In genomic region chr6:118561745-118562609, GRCm38 (mm10) we compare ENCODE assay signal across 8 mouse cellular contexts. TPM values are rescaled to one million over a fixed set of nuclear protein-coding genes. Genes with fewer than 3 reads are reported as not detected.
A peak's percentile ranks its signal among the peaks of the same experiment; 100 is the strongest.
DNase-seq lines count a peak whose midpoint lies in the region; ATAC-seq and TF ChIP-seq lines count a peak whose summit lies in the region.

Gene Ankrd26, minus strand, starts transcription at chr6:118562226.

- peaks cover 28% of the 10 kb centered on the region for H3K4me1 ChIP-seq in G1E (ENCODE audit: insufficient read depth, low read depth, low read length)
- H3K4me1 ChIP-seq in forebrain, embryonic 16.5 days (replicated peaks; ENCODE audit: control insufficient read depth, insufficient read depth, low read length) = peaks cover 31% of the 10 kb centered on the region
- peaks cover 7% of the 10 kb centered on the region; the same call in 1 of the 2 replicates for H3K4me1 ChIP-seq in lung, embryonic 14.5 days (ENCODE audit: insufficient read depth)
- H3K4me1 ChIP-seq in olfactory bulb, adult 2 months (ENCODE audit: control insufficient read depth, insufficient read depth, low read length) = peaks cover 7% of the 10 kb centered on the region
- H3K4me1 ChIP-seq in thymus, adult 2 months (replicated peaks; ENCODE audit: control insufficient read depth, insufficient read depth, low read length) = peaks cover 3% of the 10 kb centered on the region

- 4% methylated on average over 54 of the region's 54 CpGs for WGBS in forebrain, embryonic 16.5 days
- WGBS in lung, embryonic 14.5 days = 5% methylated on average over 54 of the region's 54 CpGs
- 1% methylated on average over 54 of the region's 54 CpGs for WGBS in olfactory bulb, adult 2 months
- WGBS in thymus, adult 2 months = 2% methylated on average over 54 of the region's 54 CpGs

- peak within 1 kb of the TSS; percentile 54; the same call in 1 of the 2 replicates for H3K27ac ChIP-seq in forebrain, embryonic 16.5 days (ENCODE audit: low read length)
- peak within 1 kb of the TSS; percentile 93 for H3K27ac ChIP-seq in layer of hippocampus, adult 2 months
- H3K27ac ChIP-seq in lung, embryonic 14.5 days (ENCODE audit: low read depth) = peak within 1 kb of the TSS; percentile 65
- H3K27ac ChIP-seq in olfactory bulb, adult 2 months (ENCODE audit: insufficient read depth, low read depth, low read length) = peak within 1 kb of the TSS; percentile 68
- H3K27ac ChIP-seq in thymus, adult 2 months (ENCODE audit: control insufficient read depth, insufficient read depth, low read length) = no peak within 1 kb of the TSS

- no peaks in the 10 kb centered on the region for H3K9me3 ChIP-seq in G1E (replicated peaks)
- H3K9me3 ChIP-seq in forebrain, embryonic 16.5 days (ENCODE audit: control insufficient read depth, low read length) = no peaks in the 10 kb centered on the region
- H3K9me3 ChIP-seq in lung, embryonic 14.5 days (ENCODE audit: low read depth, low read length) = no peaks in the 10 kb centered on the region

- H3K4me2 ChIP-seq in forebrain, embryonic 16.5 days (ENCODE audit: low read length) = peak within 1 kb of the TSS; percentile 97
- peak within 1 kb of the TSS; percentile 96 for H3K4me2 ChIP-seq in lung, embryonic 14.5 days

- DNase-seq in G1E (ENCODE audit: low spot score) = peak; percentile 80
- DNase-seq in cerebellum, adult 18-20 months = peak; percentile 95 to 97
- DNase-seq in heart, postnatal 36 days = peak; percentile 93
- peak; percentile 89 to 91 for DNase-seq in layer of hippocampus, adult 2 months (ENCODE audit: low spot score in 2 of 2)
- DNase-seq in lung, embryonic 14.5 days = peak; percentile 96
- DNase-seq in thymus, adult 2 months = peak; percentile 95

- peak within 1 kb of the TSS; percentile 88 for H3K4me3 ChIP-seq in G1E (ENCODE audit: low read depth, low read length)
- H3K4me3 ChIP-seq in forebrain, embryonic 16.5 days (replicated peaks; ENCODE audit: low read length) = peak within 1 kb of the TSS; percentile 57
- peak within 1 kb of the TSS; percentile 78 for H3K4me3 ChIP-seq in layer of hippocampus, adult 2 months
- peak within 1 kb of the TSS; percentile 61 for H3K4me3 ChIP-seq in lung, embryonic 14.5 days (ENCODE audit: low read depth, low read length)
- H3K4me3 ChIP-seq in olfactory bulb, adult 2 months (ENCODE audit: insufficient read depth, low read depth, low read length) = peak within 1 kb of the TSS; percentile 76
- H3K4me3 ChIP-seq in thymus, adult 2 months (ENCODE audit: control insufficient read depth, insufficient read depth, low read length) = peak within 1 kb of the TSS; percentile 69

- peaks cover 34% of the 10 kb centered on the region for H3K36me3 ChIP-seq in G1E (replicated peaks)
- H3K36me3 ChIP-seq in forebrain, embryonic 16.5 days (ENCODE audit: control insufficient read depth, insufficient read depth) = peaks cover 9% of the 10 kb centered on the region
- H3K36me3 ChIP-seq in lung, embryonic 14.5 days (ENCODE audit: insufficient read depth) = peaks cover 23% of the 10 kb centered on the region
- H3K36me3 ChIP-seq in thymus, adult 2 months (ENCODE audit: control insufficient read depth, insufficient read depth, low read length) = peaks cover under 1% of the 10 kb centered on the region; the same call in 1 of the 2 replicates

- H3K9ac ChIP-seq in forebrain, embryonic 16.5 days (replicated peaks; ENCODE audit: low read depth, low read length) = peak within 1 kb of the TSS; percentile 70
- H3K9ac ChIP-seq in lung, embryonic 14.5 days = peak within 1 kb of the TSS; percentile 78

- intact Hi-C loops in heart, postnatal 36 days (cut with DNase I) = no loop called here

- peak; percentile 79 for TF ChIP-seq POLR2A in olfactory bulb, adult 2 months (IDR thresholded peaks at IDR 0.05; ENCODE audit: insufficient read depth, low read depth, low read length)
- TF ChIP-seq POLR2A in thymus, adult 2 months (IDR thresholded peaks at IDR 0.05; ENCODE audit: control insufficient read depth, extremely low read depth, insufficient read depth, low read length, poor library complexity) = peak; percentile 41; the same call in 1 of the 2 replicates

- TF ChIP-seq CTCF in G1E (IDR thresholded peaks at IDR 0.05; ENCODE audit: low read depth, low read length) = no peak
- TF ChIP-seq CTCF in layer of hippocampus, adult 2 months (conservative IDR thresholded peaks at IDR 0.05) = no peak
- TF ChIP-seq CTCF in lung, embryonic 14.5 days (IDR thresholded peaks at IDR 0.05; ENCODE audit: low read depth) = no peak
- TF ChIP-seq CTCF in olfactory bulb, adult 2 months (IDR thresholded peaks at IDR 0.05; ENCODE audit: insufficient read depth, low read depth, low read length) = no peak
- TF ChIP-seq CTCF in thymus, adult 2 months (IDR thresholded peaks at IDR 0.05; ENCODE audit: borderline replicate concordance, control insufficient read depth, extremely low read depth, insufficient read depth, low read length, poor library complexity) = 0 out of 2 replicates have a peak, but pooled peaks have one; percentile 21

- ATAC-seq in G1E (ENCODE audit: extremely low read depth, insufficient number of reproducible peaks, low FRiP score, poor library complexity, severe bottlenecking) = peak; percentile 82
- peak; percentile 99 for ATAC-seq in forebrain, embryonic 16.5 days
- ATAC-seq in lung, embryonic 14.5 days (ENCODE audit: insufficient read depth) = peak; percentile 98

- H3K27me3 ChIP-seq in G1E (ENCODE audit: insufficient read depth, low read length) = no peaks in the 10 kb centered on the region
- no peaks in the 10 kb centered on the region for H3K27me3 ChIP-seq in forebrain, embryonic 16.5 days (replicated peaks; ENCODE audit: control insufficient read depth, insufficient read depth, low read length)
- H3K27me3 ChIP-seq in lung, embryonic 14.5 days (ENCODE audit: insufficient read depth, low read length) = no peaks in the 10 kb centered on the region
- no peaks in the 10 kb centered on the region for H3K27me3 ChIP-seq in thymus, adult 2 months (ENCODE audit: control insufficient read depth, insufficient read depth, low read length)

RNA-seq across cellular contexts. Expression of gene Ankrd26, which starts in this region (rescaled TPM):
- total RNA-seq in G1E (2014; fragmentation: Nextera tagmentation) (18.7 and 28.3 TPM in 2 replicates), G1E (2017) (19.5 and 21.1 TPM in 2 replicates)
- 1.8 and 3.3 TPM in 2 replicates for polyA plus RNA-seq in G1E (2012)
- polyA plus RNA-seq in forebrain, embryonic 16.5 days (2015; fragmentation: Nextera tagmentation; extraction: Ambion mirVana) = 20.5 and 21.6 TPM in 2 replicates
- total RNA-seq in heart, postnatal 36 days (2021) = 1 to 10 TPM; 1.8 to 2.0 TPM
- 1 to 10 TPM; 8.2 to 9.5 TPM for total RNA-seq in layer of hippocampus, adult 2 months (2021)
- polyA plus RNA-seq in lung, embryonic 14.5 days (2014; fragmentation: Nextera tagmentation; extraction: Ambion mirVana) = 17.6 and 18.0 TPM in 2 replicates
- polyA plus RNA-seq in olfactory bulb, adult 2 months (2012; ENCODE audit: insufficient read depth, insufficient read length, low replicate concordance, missing spikeins) = not detected in 2 replicates
- 2.8 and 3.1 TPM in 2 replicates for polyA plus RNA-seq in thymus, adult 2 months (2012; rRNA removed)
